10 mouse cellular contexts compared by ENCODE assay signal in the genomic region with DNA sequence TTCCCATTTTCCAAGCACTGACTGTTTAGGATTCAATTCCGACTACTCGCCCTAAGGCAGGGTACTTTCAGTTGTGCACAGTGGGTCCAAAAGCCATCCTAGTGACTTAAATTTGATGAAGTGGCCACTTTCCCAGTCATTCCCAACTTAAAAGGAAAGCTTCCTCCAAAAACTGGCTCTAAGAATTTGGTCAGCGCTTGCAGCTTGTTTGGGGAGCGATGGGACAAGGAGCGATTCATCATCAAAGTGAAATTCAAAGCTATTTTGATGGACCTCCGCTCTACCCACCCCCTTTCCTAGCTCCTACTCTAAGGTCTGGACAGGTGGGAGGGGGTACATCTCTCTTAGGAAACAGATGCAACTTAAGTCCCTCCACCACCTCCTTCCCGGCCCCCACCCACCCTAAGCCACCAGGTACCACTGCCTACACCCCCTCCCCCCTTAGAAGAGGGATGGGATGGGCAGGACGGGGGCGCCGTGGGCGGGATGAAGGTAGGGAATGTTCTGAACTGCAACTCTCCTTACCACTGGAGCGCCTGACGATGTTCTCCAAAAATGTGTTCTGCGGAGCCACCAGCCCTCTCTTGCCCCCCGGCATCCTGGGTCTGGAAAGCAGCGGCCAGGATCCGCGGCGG. TPM values are rescaled to one million over a fixed set of nuclear protein-coding genes. Genes with fewer than 3 reads are reported as not detected.
DNase-seq lines count a peak whose midpoint lies in the region; ATAC-seq and TF ChIP-seq lines count a peak whose summit lies in the region.
"Had no signal": no experiment of that assay in that cellular context is flagged by ENCODE, and none has a peak within 500 bp of the region (broad histone marks: within the 10 kb centered on the region; RNA-seq: fewer than 3 reads in every experiment).

No protein-coding gene starts in this region.

- peak overlapping the region; percentile 37 for H3K4me2 ChIP-seq in heart, postnatal 0 days (ENCODE audit: low read depth, low read length)
- H3K4me2 ChIP-seq in forebrain, embryonic 14.5 days (ENCODE audit: low read length) = peak overlapping the region; percentile 79
- peak overlapping the region; percentile 77 for H3K4me2 ChIP-seq in limb, embryonic 15.5 days

- WGBS in heart, postnatal 0 days = 5% methylated on average over 19 of the region's 19 CpGs
- 2% methylated on average over 16 of the region's 19 CpGs for WGBS in forebrain, embryonic 14.5 days
- 2% methylated on average over 19 of the region's 19 CpGs for WGBS in limb, embryonic 15.5 days

- H3K27me3 ChIP-seq in heart, postnatal 0 days (ENCODE audit: control insufficient read depth, insufficient read depth, low read length) = peaks cover 49% of the 10 kb centered on the region
- no peaks in the 10 kb centered on the region for H3K27me3 ChIP-seq in forebrain, embryonic 14.5 days (replicated peaks; ENCODE audit: control insufficient read depth, insufficient read depth, low read length)
- peaks cover 63% of the 10 kb centered on the region for H3K27me3 ChIP-seq in limb, embryonic 15.5 days

- no peak for DNase-seq in heart, postnatal 0 days (ENCODE audit: low spot score)
- DNase-seq in heart, adult 11 months = no peak
- no peak for DNase-seq in ES-E14 (ENCODE audit: low read depth, low spot score)
- DNase-seq in forebrain, embryonic 14.5 days (ENCODE audit: low spot score) = no peak
- no peak for DNase-seq in frontal cortex, postnatal 14 days (ENCODE audit: low spot score in 2 of 2)
- DNase-seq in adipocyte (ENCODE audit: low spot score) = no peak
- no peak for DNase-seq in cerebellum, adult 9-10 months

- H3K36me3 ChIP-seq in heart, postnatal 0 days (replicated peaks; ENCODE audit: control insufficient read depth, insufficient read depth, low read length) = no peaks in the 10 kb centered on the region
- no peaks in the 10 kb centered on the region for H3K36me3 ChIP-seq in ES-E14 (ENCODE audit: control insufficient read depth, insufficient read depth, low read length, poor library complexity, severe bottlenecking)
- H3K36me3 ChIP-seq in forebrain, embryonic 14.5 days (ENCODE audit: control insufficient read depth, insufficient read depth, low read length) = no peaks in the 10 kb centered on the region
- no peaks in the 10 kb centered on the region for H3K36me3 ChIP-seq in limb, embryonic 15.5 days

- H3K9me3 ChIP-seq in heart, postnatal 0 days (replicated peaks; ENCODE audit: control insufficient read depth, low read length) = no peaks in the 10 kb centered on the region
- no peaks in the 10 kb centered on the region for H3K9me3 ChIP-seq in ES-E14 (ENCODE audit: control insufficient read depth, insufficient read depth, low read depth, low read length)
- no peaks in the 10 kb centered on the region for H3K9me3 ChIP-seq in forebrain, embryonic 14.5 days (replicated peaks; ENCODE audit: control insufficient read depth, low read length)
- H3K9me3 ChIP-seq in limb, embryonic 15.5 days = no peaks in the 10 kb centered on the region

- in situ Hi-C loops in ES-E14 (cut with MboI; ENCODE audit: low sequenced_read_pairs in 2 of 2, unreplicated experiment in 2 of 2) = no loop called here

- no peak overlapping the region for H3K27ac ChIP-seq in heart, postnatal 0 days (ENCODE audit: low read depth)
- H3K27ac ChIP-seq in ES-E14 (ENCODE audit: insufficient read depth, low read depth, low read length, poor library complexity, severe bottlenecking) = no peak overlapping the region
- peak overlapping the region; percentile 86 for H3K27ac ChIP-seq in forebrain, embryonic 14.5 days (ENCODE audit: low read depth, low read length)
- no peak overlapping the region for H3K27ac ChIP-seq in limb, embryonic 15.5 days

- ATAC-seq in heart, postnatal 0 days (ENCODE audit: insufficient read depth, low read depth) = no peak
- peak; percentile 30 for ATAC-seq in forebrain, embryonic 14.5 days
- ATAC-seq in limb, embryonic 15.5 days (ENCODE audit: insufficient number of reproducible peaks, low FRiP score, low TSS enrichment, low read depth) = no peak

- H3K9ac ChIP-seq in heart, postnatal 0 days (replicated peaks; ENCODE audit: low read depth, low read length) = no peak overlapping the region
- H3K9ac ChIP-seq in ES-E14 (ENCODE audit: insufficient read depth, low read depth, low read length, poor library complexity, severe bottlenecking) = no peak overlapping the region
- peak overlapping the region; percentile 72 for H3K9ac ChIP-seq in forebrain, embryonic 14.5 days (ENCODE audit: low read length)
- peak overlapping the region; percentile 26; the same call in 1 of the 2 replicates for H3K9ac ChIP-seq in limb, embryonic 15.5 days

- H3K4me1 ChIP-seq in heart, postnatal 0 days (ENCODE audit: control insufficient read depth, insufficient read depth) = no peaks in the 10 kb centered on the region
- peaks cover 0 to 4% of the 10 kb centered on the region in 2 experiments; a peak in 1 of 4 replicates for H3K4me1 ChIP-seq in ES-E14 (ENCODE audit: control insufficient read depth in 2 of 2, insufficient read depth in 2 of 2, low read length in 2 of 2, poor library complexity in 1 of 2)
- H3K4me1 ChIP-seq in forebrain, embryonic 14.5 days (ENCODE audit: control insufficient read depth, insufficient read depth, low read length) = peaks cover 17% of the 10 kb centered on the region
- H3K4me1 ChIP-seq in limb, embryonic 15.5 days = peaks cover 22% of the 10 kb centered on the region

- peak overlapping the region; percentile 22; the same call in 1 of the 2 replicates for H3K4me3 ChIP-seq in heart, postnatal 0 days (ENCODE audit: low read depth, low read length)
- peak overlapping the region; percentile 48 to 75 for H3K4me3 ChIP-seq in ES-E14 (ENCODE audit: insufficient read depth in 1 of 2, low read depth in 1 of 2, low read length in 2 of 2, poor library complexity in 1 of 2, severe bottlenecking in 1 of 2)
- peak overlapping the region; percentile 69 for H3K4me3 ChIP-seq in forebrain, embryonic 14.5 days (ENCODE audit: low read depth, low read length)
- peak overlapping the region; percentile 44 for H3K4me3 ChIP-seq in limb, embryonic 15.5 days

- TF ChIP-seq EP300 in heart, postnatal 0 days (IDR thresholded peaks at IDR 0.05; ENCODE audit: low read depth) = no peak

- TF ChIP-seq CTCF in heart, postnatal 0 days (IDR thresholded peaks at IDR 0.05; ENCODE audit: low read depth) = no peak

TF ChIP-seq in ES-E14, 5 proteins besides CTCF, POLR2A, EP300 and RAD21:
- TF ChIP-seq MAFK (IDR thresholded peaks at IDR 0.05; ENCODE audit: insufficient read depth, low read depth, low read length) (no peak), ZNF384 (IDR thresholded peaks at IDR 0.05; ENCODE audit: low read depth, low read length) (no peak), CHD2 (IDR thresholded peaks at IDR 0.05; ENCODE audit: low read depth, low read length) (no peak), ZC3H11A (IDR thresholded peaks at IDR 0.05; ENCODE audit: borderline replicate concordance, low read depth, low read length) (no peak), HCFC1 (IDR thresholded peaks at IDR 0.05; ENCODE audit: borderline replicate concordance, insufficient read depth, low read length) (no peak)

RNA-seq across cellular contexts. Expression of a gene that starts 1.1 kb away (rescaled TPM):
- not detected in 2 replicates for total RNA-seq in heart, postnatal 0 days (2014; rRNA removed; ENCODE audit: low replicate concordance)
- not detected in 2 replicates for polyA plus RNA-seq in heart, postnatal 0 days (2015; fragmentation: Nextera tagmentation; extraction: Ambion mirVana)
- 0.11 and 0.18 TPM in 2 replicates for total RNA-seq in ES-E14 (2012; rRNA removed)
- polyA plus RNA-seq in forebrain, embryonic 14.5 days (2014; fragmentation: Nextera tagmentation; extraction: Ambion mirVana) = 0.77 and 1.8 TPM in 2 replicates
- polyA plus RNA-seq in limb, embryonic 15.5 days (2015; fragmentation: Nextera tagmentation; extraction: Ambion mirVana) = 0.66 and 0.92 TPM in 2 replicates
- polyA plus RNA-seq: lung, postnatal 0 days; small intestine, adult 2 months had no signal

Comparison
In these comparisons a context has a peak if more than half of its experiments do, and no peak if none do; other contexts are left out.
1. H3K9ac ChIP-seq: peak in forebrain, embryonic 14.5 days (single experiment) and limb, embryonic 15.5 days (single experiment); none in heart, postnatal 0 days (single experiment) and ES-E14 (single experiment).
2. Peak in every context shown above with its lines, with median percentiles within 50 percentile points of each other: H3K4me2 ChIP-seq and H3K4me3 ChIP-seq.